Mouse (Mus musculus) E14TG2a.4 (cell line): ENCODE results near the gene Pym1.

Source experiments
- H3K27me3 ChIP-seq: 2 replicates; pipeline ENCODE4 v1.6.1; 2014; ENCODE audit warnings: low read length, control low read depth; ENCODE audit not compliant: insufficient read depth
- H3K36me3 ChIP-seq: 2 replicates; pipeline ENCODE4 v1.6.1; 2014; ENCODE audit warnings: low read length, control low read depth; ENCODE audit not compliant: insufficient read depth
- H3K4me1 ChIP-seq: replicated peaks from 2 replicates; pipeline ENCODE4 v1.6.1; 2014; ENCODE audit warnings: low read depth, low read length, control low read depth
- H3K4me3 ChIP-seq: replicated peaks from 2 replicates; pipeline ENCODE4 v1.5.1; 2014; ENCODE audit warnings: mild to moderate bottlenecking, low read length
- H3K9me3 ChIP-seq: 2 replicates; pipeline ENCODE4 v1.6.1; 2014; ENCODE audit warnings: low read length, control low read depth
- CTCF ChIP-seq: conservative IDR thresholded peaks from 2 replicates; pipeline ENCODE4 v1.5.1; 2014; ENCODE audit warnings: low read length
- NANOG ChIP-seq: IDR thresholded peaks from 2 replicates; pipeline ENCODE4 v1.6.1; 2014; ENCODE audit warnings: borderline replicate concordance, low read length, mixed read lengths
- POU5F1 ChIP-seq: IDR thresholded peaks from 2 replicates; pipeline ENCODE4 v1.6.1; 2014; ENCODE audit warnings: low read length, borderline replicate concordance

Gene Pym1

DNA sequence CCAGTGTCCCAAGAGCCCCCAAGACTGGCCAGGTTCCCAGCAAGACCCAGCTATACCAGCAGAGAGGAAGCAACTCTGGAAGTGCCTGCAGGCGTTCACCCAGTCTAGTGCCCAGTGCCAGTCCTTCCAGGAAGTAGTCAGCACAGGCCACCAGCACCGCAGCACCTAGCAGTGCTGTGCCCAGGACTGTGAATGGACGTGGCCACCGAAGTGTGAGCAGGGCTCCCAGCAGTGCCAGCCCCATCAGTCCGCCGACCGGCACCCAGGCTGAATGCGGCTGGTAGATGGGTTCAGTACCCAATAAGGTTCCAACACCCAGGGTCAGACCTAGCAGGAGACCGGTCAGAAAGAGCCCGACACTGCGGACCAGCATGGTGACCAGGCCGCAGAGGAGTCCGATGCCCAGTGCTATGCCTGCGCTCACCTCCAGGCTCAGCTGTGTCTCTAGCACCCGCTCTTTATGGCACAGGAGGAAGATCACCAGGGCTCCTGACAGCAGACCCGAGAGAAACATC, 54.3 kb downstream of the Pym1 start:
- H3K4me3 ChIP-seq: peak overlapping the region; percentile 69
- TF ChIP-seq NANOG (no peak), POU5F1 (no peak), CTCF (no peak)
- H3K9me3 ChIP-seq: no peaks in the 10 kb centered on the region
- peaks cover 30% of the 10 kb centered on the region for H3K36me3 ChIP-seq
- peaks cover 22% of the 10 kb centered on the region for H3K27me3 ChIP-seq
- H3K4me1 ChIP-seq: peaks cover 42% of the 10 kb centered on the region

DNA sequence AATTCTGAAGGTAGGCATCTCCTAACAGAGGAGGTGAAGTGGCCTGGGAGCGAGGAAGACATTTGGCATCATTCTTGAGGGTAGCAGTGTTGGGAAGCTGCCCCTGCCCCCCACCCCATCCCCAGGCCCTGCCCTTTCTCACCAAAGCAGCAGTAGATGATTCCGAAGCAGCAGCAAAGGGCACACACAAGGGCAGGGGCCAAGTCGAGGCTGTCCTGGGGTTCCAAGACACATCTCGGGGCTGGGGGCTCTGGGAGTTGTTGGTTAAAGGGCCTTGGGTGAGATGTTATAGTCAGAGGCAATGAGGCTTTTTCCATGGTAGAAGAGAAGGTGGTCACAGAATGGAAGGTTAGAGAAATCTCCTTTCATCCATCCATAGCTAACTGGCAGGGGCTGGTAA, 55.3 kb downstream of the Pym1 start:
- H3K4me1 ChIP-seq: peaks cover 51% of the 10 kb centered on the region
- H3K9me3 ChIP-seq: no peaks in the 10 kb centered on the region
- peaks cover 40% of the 10 kb centered on the region for H3K36me3 ChIP-seq
- peaks cover 22% of the 10 kb centered on the region for H3K27me3 ChIP-seq
- H3K4me3 ChIP-seq: peak overlapping the region; percentile 100; the same call in 1 of the 2 replicates
- TF ChIP-seq NANOG (no peak), POU5F1 (no peak), CTCF (no peak)

DNA sequence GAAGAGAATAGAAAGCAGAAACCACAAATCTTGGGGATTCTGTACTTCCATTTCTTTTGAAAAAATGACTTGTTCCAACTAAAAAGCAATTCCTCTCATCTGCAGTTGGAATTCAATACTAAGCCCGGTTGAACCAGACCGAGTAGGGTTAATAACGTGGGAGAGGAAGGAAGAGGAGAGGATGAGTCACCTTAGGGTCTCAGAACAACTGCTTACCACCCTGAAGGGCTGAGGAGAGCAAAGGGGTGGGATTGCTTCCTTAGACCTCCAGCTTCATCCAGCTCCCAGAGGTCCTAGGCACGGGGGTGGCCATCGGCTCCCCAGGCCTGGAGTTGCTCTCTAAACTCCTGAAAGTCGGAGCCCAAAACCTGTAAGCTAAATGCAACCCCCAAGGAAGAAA, 55.7 kb downstream of the Pym1 start:
- Histone ChIP-seq H3K27me3 (peaks cover 22% of the 10 kb centered on the region), H3K4me1 (peaks cover 54% of the 10 kb centered on the region), H3K9me3 (no peaks in the 10 kb centered on the region), H3K36me3 (peaks cover 44% of the 10 kb centered on the region), H3K4me3 (peak overlapping the region; percentile 100)
- no peak for TF ChIP-seq POU5F1

DNA sequence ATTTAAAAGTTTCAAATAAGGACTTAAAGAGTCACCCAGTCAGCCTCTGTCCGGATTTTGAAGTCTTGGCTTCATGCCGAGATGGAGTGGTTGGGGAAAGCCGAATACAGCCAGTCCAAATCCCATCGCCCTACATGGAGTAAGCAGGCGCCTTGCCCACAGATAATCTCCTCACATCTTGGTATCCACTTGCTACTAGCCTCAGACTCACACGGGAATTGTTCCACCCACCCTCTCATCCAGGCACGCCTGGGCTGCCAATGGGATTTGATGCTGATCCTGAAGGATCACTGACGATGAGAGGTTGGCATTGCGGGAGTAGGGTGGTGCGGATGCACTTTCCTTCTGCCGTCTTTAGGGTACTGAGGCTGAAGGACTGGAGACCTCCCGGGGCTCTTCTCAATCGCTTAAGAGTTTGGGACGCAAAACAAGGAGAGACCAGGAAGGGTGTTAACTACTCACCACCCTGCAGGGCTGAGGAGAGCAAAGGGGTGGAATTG, 56.1 kb downstream of the Pym1 start, which contains the start of gene Dnajc14:
Gene Dnajc14 (plus strand): TSS at position 292 of the 500 bp plus-strand sequence.
- H3K4me3 ChIP-seq: peak within 1 kb of the TSS; percentile 100
- TF ChIP-seq POU5F1 (no peak), NANOG (no peak), CTCF (no peak)

DNA sequence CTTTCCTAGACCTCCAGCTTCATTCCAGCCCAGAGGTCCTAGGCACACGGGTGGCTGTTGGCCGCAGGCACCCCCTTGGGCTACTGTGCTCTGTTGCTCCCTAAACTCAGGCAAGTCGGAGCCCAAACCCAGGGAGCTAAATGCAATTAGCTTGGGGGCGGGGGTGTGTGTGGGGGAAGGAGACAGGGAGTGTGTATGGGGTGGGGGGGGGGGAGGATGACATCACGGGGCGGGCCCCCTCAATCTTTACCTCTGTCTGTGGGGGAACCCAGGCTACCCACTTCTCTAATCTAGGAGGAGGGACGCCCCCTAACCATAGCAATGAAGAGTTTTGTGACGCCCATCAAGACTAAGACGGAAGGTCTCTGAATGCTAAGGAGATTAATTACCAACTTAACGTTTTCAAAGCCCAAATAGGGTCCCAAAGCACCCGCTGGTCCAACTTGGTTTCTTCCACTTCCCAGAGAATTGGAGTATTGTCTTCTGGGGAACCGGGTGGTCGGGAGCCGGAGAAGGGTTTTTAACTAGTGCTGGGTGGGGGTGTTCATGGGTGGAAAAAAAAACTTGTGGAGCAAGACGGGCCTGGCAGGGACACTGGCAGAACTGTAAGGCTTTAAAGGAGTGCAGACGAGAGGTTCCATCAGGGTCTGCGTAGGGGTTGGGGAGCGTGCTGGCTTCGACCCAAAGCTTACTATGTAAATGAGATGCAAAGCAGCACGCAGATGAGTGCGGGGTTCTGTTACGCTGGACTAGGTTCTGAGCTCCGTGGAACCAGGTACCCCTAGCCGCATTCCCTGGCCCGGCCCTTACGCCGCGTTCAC, 56.8 kb downstream of the Pym1 start, which contains the start of gene Tmem198b:
Gene Tmem198b (minus strand): TSS at position 100 of the 821 bp plus-strand sequence.
- Histone ChIP-seq H3K4me1 (peaks cover 59% of the 10 kb centered on the region), H3K9me3 (no peaks in the 10 kb centered on the region), H3K27me3 (peaks cover 22% of the 10 kb centered on the region), H3K4me3 (peak within 1 kb of the TSS; percentile 100), H3K36me3 (peaks cover 54% of the 10 kb centered on the region)
- no peak for TF ChIP-seq CTCF
- TF ChIP-seq NANOG: no peak
- no peak for TF ChIP-seq POU5F1

More for the DNA sequence above, 56.1 kb downstream of the Pym1 start, which contains the start of gene Dnajc14:
- peaks cover 58% of the 10 kb centered on the region for H3K4me1 ChIP-seq
- H3K36me3 ChIP-seq: peaks cover 48% of the 10 kb centered on the region
- peaks cover 22% of the 10 kb centered on the region for H3K27me3 ChIP-seq
- H3K9me3 ChIP-seq: no peaks in the 10 kb centered on the region

DNA sequence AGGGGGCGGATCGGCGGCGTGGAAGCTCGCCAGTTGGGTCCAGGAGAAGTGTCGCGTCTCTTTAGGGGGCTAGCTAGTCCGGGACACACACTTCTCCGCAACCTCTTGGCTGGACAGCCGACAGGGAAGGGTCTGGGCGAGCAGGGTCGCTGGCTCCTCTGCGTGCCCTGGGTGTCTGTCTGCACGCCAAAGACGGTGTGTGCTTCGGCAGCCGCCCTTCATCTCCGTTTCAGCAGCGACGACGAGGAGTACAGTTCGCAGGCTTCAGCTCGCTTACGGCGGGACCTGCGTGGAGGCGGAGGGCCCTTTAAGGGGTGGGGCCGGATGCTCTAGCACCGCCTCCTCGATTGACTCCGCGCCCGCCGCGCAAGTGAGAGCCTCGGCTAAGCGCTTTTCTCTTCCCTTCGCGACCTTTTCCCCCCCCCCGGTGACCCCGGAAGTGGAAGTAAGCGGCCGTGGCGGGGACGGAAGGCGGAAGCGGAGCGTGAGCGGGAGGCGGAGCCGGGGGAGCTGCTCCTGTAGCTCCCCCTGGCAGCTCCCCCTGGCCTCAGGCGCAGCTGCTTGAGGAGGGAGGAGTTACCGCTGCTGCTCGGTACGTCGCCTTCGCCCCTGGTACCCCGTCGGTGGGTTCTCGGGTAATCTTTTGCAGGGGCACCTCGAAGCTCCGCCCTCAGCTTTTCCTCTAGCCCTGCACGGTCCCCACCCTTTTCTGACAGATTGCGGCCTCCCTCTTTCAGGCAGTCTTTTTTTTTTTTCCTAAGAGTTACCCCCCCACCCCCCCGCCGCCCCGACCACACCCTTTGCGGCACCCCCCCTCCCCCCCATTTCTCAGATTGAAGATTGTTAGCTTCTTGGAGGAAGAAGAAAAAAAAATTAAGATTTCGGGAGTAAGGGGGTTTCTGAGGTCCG, 57.7 kb downstream of the Pym1 start:
- TF ChIP-seq POU5F1 (no peak), CTCF (no peak), NANOG (no peak)
- Histone ChIP-seq H3K27me3 (peaks cover 22% of the 10 kb centered on the region), H3K36me3 (peaks cover 52% of the 10 kb centered on the region), H3K9me3 (no peaks in the 10 kb centered on the region), H3K4me3 (peak overlapping the region; percentile 100), H3K4me1 (peaks cover 59% of the 10 kb centered on the region)

DNA sequence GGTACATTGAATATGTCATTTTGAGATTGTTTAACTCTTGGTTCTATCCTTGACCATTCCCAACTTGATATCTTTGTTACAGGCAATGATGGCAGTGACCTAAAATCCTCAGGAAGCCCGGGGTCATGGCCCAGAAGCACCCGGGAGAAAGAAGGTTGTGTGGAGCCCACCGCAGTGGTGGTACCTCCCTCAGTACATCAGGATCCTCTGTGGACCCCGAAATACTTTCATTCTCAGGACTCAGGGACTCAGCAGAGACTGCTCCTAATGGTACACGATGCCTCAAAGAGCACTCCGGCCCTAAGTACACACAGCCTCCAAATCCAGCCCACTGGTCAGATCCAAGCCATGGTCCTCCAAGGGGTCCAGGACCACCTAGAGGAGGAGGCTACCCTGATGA, 58.4 kb downstream of the Pym1 start:
- Histone ChIP-seq H3K9me3 (no peaks in the 10 kb centered on the region), H3K4me1 (peaks cover 59% of the 10 kb centered on the region)

DNA sequence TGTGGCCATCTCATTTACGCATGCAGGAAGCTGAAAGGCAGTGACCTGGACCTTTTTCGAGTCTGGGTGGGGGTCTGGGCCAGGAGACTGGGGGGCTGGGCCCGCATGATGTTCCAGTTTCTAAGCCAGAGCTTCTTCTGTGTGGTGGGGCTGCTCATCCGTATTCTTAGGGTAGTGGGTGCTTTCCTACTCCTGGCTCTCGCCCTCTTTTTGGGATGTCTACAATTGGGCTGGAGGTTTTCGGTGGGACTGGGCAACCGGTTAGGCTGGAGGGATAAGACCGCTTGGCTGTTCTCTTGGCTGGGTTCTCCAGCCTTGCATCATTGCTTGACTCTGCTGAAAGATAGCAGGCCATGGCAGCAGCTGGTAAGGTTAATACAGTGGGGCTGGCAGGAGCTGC, 59.3 kb downstream of the Pym1 start:
- no peaks in the 10 kb centered on the region for H3K9me3 ChIP-seq
- TF ChIP-seq CTCF (no peak), POU5F1 (no peak), NANOG (no peak)
- H3K4me3 ChIP-seq: peak overlapping the region; percentile 100
- H3K36me3 ChIP-seq: peaks cover 36% of the 10 kb centered on the region
- H3K27me3 ChIP-seq: peaks cover 11% of the 10 kb centered on the region
- peaks cover 51% of the 10 kb centered on the region for H3K4me1 ChIP-seq

More for the DNA sequence above, 58.4 kb downstream of the Pym1 start:
- H3K27me3 ChIP-seq: peaks cover 20% of the 10 kb centered on the region
- peaks cover 46% of the 10 kb centered on the region for H3K36me3 ChIP-seq
- no peak for TF ChIP-seq NANOG
- TF ChIP-seq CTCF: no peak
- TF ChIP-seq POU5F1: no peak
- peak overlapping the region; percentile 100 for H3K4me3 ChIP-seq
